Mouse (Mus musculus) midbrain, embryonic 10.5 days (tissue): ENCODE data around the gene Gm2a. TPM values are rescaled to one million over a fixed set of nuclear protein-coding genes. Genes with fewer than 3 reads are reported as not detected.
"Not testable (repeated sequence)": the region's sequence is repeated elsewhere in the genome, so short reads cannot be mapped to it uniquely, and the experiment has no call there.

Experiments used
- DNase-seq: peaks from one replicate; pipeline ENCODE4 v3.0.0-alpha.2; 2017; ENCODE audit warnings: low spot score
- H3K27ac ChIP-seq: fragments of 300-500 bp; sonication (generic); replicated peaks from 2 replicates; pipeline ENCODE4 v1.5.1; 2016; ENCODE audit warnings: mild to moderate bottlenecking
- H3K27me3 ChIP-seq: fragments of 300-500 bp; sonication (generic); 2 replicates; pipeline ENCODE4 v1.6.1; 2016; ENCODE audit warnings: low read depth, mild to moderate bottlenecking; ENCODE audit not compliant: poor library complexity, severe bottlenecking
- H3K36me3 ChIP-seq: fragments of 300-500 bp; sonication (generic); 2 replicates; pipeline ENCODE4 v1.6.1; 2016; ENCODE audit warnings: mild to moderate bottlenecking, moderate library complexity
- H3K4me1 ChIP-seq: fragments of 300-500 bp; sonication (generic); 2 replicates; pipeline ENCODE4 v1.6.1; 2016
- H3K4me3 ChIP-seq: fragments of 300-500 bp; sonication (generic); 2 replicates; pipeline ENCODE4 v1.5.1; 2016; ENCODE audit warnings: mild to moderate bottlenecking, moderate library complexity
- H3K9me3 ChIP-seq: fragments of 300-500 bp; sonication (generic); replicated peaks from 2 replicates; pipeline ENCODE4 v1.6.1; 2016; ENCODE audit warnings: mild to moderate bottlenecking
- WGBS: fragments of 180-500 bp; shearing (Covaris S2); methylation state at CpG from one replicate; pipeline ENCODE4 v1.1.7; 2016; 5-methylcytosine and 5-hydroxymethylcytosine counted together
- polyA plus RNA-seq: library from polyadenylated mRNA; unstranded; fragments of >200 nt; fragmentation: Nextera tagmentation; extraction: Ambion mirVana; gene quantifications from 2 replicates; pipeline ENCODE4 v1.2.1, GENCODE M21; 2016

The Gm2a gene
- polyA plus RNA-seq, 1 experiment from 2014 or later: 9.3 TPM

GRCm38 (mm10) chr11:55077331-55078231 lies 20.3 kb upstream of the Gm2a start, which contains the start of gene Ccdc69:
TSS of gene Ccdc69 (minus strand) at chr11:55078131.
- WGBS: 1% methylated on average over 50 of the region's 50 CpGs
- DNase-seq: peak; percentile 52
- Histone ChIP-seq H3K27me3 (peaks cover 40% of the 10 kb centered on the region), H3K9me3 (peaks cover 5% of the 10 kb centered on the region; the same call in 1 of the 2 replicates), H3K27ac (peak within 1 kb of the TSS; percentile 69), H3K4me3 (peak within 1 kb of the TSS; percentile 63), H3K4me1 (peaks cover 19% of the 10 kb centered on the region), H3K36me3 (no peaks in the 10 kb centered on the region)

GRCm38 (mm10) chr11:55078502-55078901 lies 19.4 kb upstream of the Gm2a start:
- peak overlapping the region; percentile 63 for H3K4me3 ChIP-seq
- H3K27ac ChIP-seq: no peak overlapping the region
- peaks cover 5% of the 10 kb centered on the region; the same call in 1 of the 2 replicates for H3K9me3 ChIP-seq
- no peaks in the 10 kb centered on the region for H3K36me3 ChIP-seq
- no peak for DNase-seq
- peaks cover 40% of the 10 kb centered on the region for H3K27me3 ChIP-seq
- H3K4me1 ChIP-seq: peaks cover 19% of the 10 kb centered on the region
- 65% methylated on average over 3 of the region's 3 CpGs for WGBS

GRCm38 (mm10) chr11:55079180-55079579 lies 18.7 kb upstream of the Gm2a start:
- Histone ChIP-seq H3K27ac (no peak overlapping the region), H3K27me3 (peaks cover 40% of the 10 kb centered on the region), H3K4me3 (no peak overlapping the region), H3K36me3 (no peaks in the 10 kb centered on the region), H3K9me3 (peaks cover 5% of the 10 kb centered on the region; the same call in 1 of the 2 replicates), H3K4me1 (peaks cover 19% of the 10 kb centered on the region)
- 78% methylated on average over 4 of the region's 4 CpGs for WGBS
- no peak for DNase-seq

- DNase-seq: no peak
- Histone ChIP-seq H3K27ac (no peak overlapping the region), H3K9me3 (peaks cover 5% of the 10 kb centered on the region; the same call in 1 of the 2 replicates), H3K4me1 (peaks cover 19% of the 10 kb centered on the region), H3K4me3 (no peak overlapping the region), H3K36me3 (no peaks in the 10 kb centered on the region), H3K27me3 (peaks cover 37% of the 10 kb centered on the region)
- 89% methylated on average over 9 of the region's 9 CpGs for WGBS
Measured at GRCm38 (mm10) chr11:55081206-55081605, 16.7 kb upstream of the Gm2a start.

- H3K9me3 ChIP-seq: peaks cover 5% of the 10 kb centered on the region; the same call in 1 of the 2 replicates
- no peak overlapping the region for H3K4me3 ChIP-seq
- 81% methylated on average over 4 of the region's 4 CpGs for WGBS
- DNase-seq: no peak
- H3K36me3 ChIP-seq: no peaks in the 10 kb centered on the region
- peaks cover 3% of the 10 kb centered on the region for H3K4me1 ChIP-seq
- H3K27me3 ChIP-seq: peaks cover 8% of the 10 kb centered on the region
- no peak overlapping the region for H3K27ac ChIP-seq
Measured at GRCm38 (mm10) chr11:55084629-55085028, 13.3 kb upstream of the Gm2a start.

GRCm38 (mm10) chr11:55085396-55085795 lies 12.5 kb upstream of the Gm2a start:
- Histone ChIP-seq H3K4me1 (peaks cover 3% of the 10 kb centered on the region), H3K27ac (no peak overlapping the region), H3K27me3 (peaks cover 6% of the 10 kb centered on the region; the same call in 1 of the 2 replicates), H3K9me3 (0 out of 2 replicates have a peak, but pooled peaks cover 5% of the 10 kb centered on the region), H3K4me3 (no peak overlapping the region), H3K36me3 (no peaks in the 10 kb centered on the region)
- no peak for DNase-seq
- WGBS: 61% methylated on average over 5 of the region's 5 CpGs

- no peak overlapping the region for H3K27ac ChIP-seq
- WGBS: 5% methylated on average over 10 of the region's 10 CpGs
- peaks cover 6% of the 10 kb centered on the region; the same call in 1 of the 2 replicates for H3K27me3 ChIP-seq
- 0 out of 2 replicates have a peak, but pooled peaks cover 3% of the 10 kb centered on the region for H3K9me3 ChIP-seq
- H3K36me3 ChIP-seq: no peaks in the 10 kb centered on the region
- no peak overlapping the region for H3K4me3 ChIP-seq
- DNase-seq: peak; percentile 79
- H3K4me1 ChIP-seq: peaks cover 3% of the 10 kb centered on the region
Measured at GRCm38 (mm10) chr11:55087006-55087405, 10.9 kb upstream of the Gm2a start.

GRCm38 (mm10) chr11:55089892-55090291 lies 8.0 kb upstream of the Gm2a start:
- 83% methylated on average over 2 of the region's 2 CpGs for WGBS

GRCm38 (mm10) chr11:55093096-55093495 lies 4.8 kb upstream of the Gm2a start:
- Histone ChIP-seq H3K36me3 (no peaks in the 10 kb centered on the region), H3K9me3 (no peaks in the 10 kb centered on the region), H3K27me3 (0 out of 2 replicates have a peak, but pooled peaks cover under 1% of the 10 kb centered on the region), H3K4me3 (no peak overlapping the region), H3K4me1 (peaks cover 11% of the 10 kb centered on the region), H3K27ac (no peak overlapping the region)
- no peak for DNase-seq
- WGBS: 91% methylated on average over 7 of the region's 7 CpGs

More at GRCm38 (mm10) chr11:55089892-55090291, 8.0 kb upstream of the Gm2a start:
- Histone ChIP-seq H3K4me3 (no peak overlapping the region), H3K27me3 (peaks cover 6% of the 10 kb centered on the region; the same call in 1 of the 2 replicates), H3K4me1 (peaks cover 3% of the 10 kb centered on the region), H3K36me3 (no peaks in the 10 kb centered on the region), H3K9me3 (no peaks in the 10 kb centered on the region), H3K27ac (no peak overlapping the region)
- DNase-seq: no peak

- H3K4me1 ChIP-seq: peaks cover 24% of the 10 kb centered on the region
- H3K4me3 ChIP-seq, H3K27ac ChIP-seq, H3K36me3 ChIP-seq, H3K9me3 ChIP-seq, DNase-seq: not testable (repeated sequence)
- H3K27me3 ChIP-seq: peaks cover 11% of the 10 kb centered on the region; the same call in 1 of the 2 replicates
- WGBS: 81% methylated on average over 4 of the region's 4 CpGs
Measured at GRCm38 (mm10) chr11:55096296-55096695, 1.6 kb upstream of the Gm2a start.

- Histone ChIP-seq H3K9me3 (no peaks in the 10 kb centered on the region), H3K4me3 (peak overlapping the region; percentile 70), H3K36me3 (no peaks in the 10 kb centered on the region), H3K27me3 (peaks cover 11% of the 10 kb centered on the region; the same call in 1 of the 2 replicates), H3K4me1 (peaks cover 24% of the 10 kb centered on the region), H3K27ac (no peak overlapping the region; the same call in 1 of the 2 replicates)
- no peak for DNase-seq
- 37% methylated on average over 11 of the region's 11 CpGs for WGBS
Measured at GRCm38 (mm10) chr11:55096731-55097462, 1.0 kb upstream of the Gm2a start.

- H3K9me3 ChIP-seq: no peaks in the 10 kb centered on the region
- H3K36me3 ChIP-seq: no peaks in the 10 kb centered on the region
- WGBS: 14% methylated on average over 24 of the region's 24 CpGs
- DNase-seq: no peak
- peak overlapping the region; percentile 70 for H3K4me3 ChIP-seq
- peaks cover 11% of the 10 kb centered on the region; the same call in 1 of the 2 replicates for H3K27me3 ChIP-seq
- peak overlapping the region; percentile 83 for H3K27ac ChIP-seq
- peaks cover 29% of the 10 kb centered on the region for H3K4me1 ChIP-seq
Measured at GRCm38 (mm10) chr11:55098189-55098915, 437 bp downstream of the Gm2a start.
